In genomic region chr1:120597271-120597670, GRCm38 (mm10) we compare ENCODE assay signal across 12 mouse cellular contexts. TPM values are rescaled to one million over a fixed set of nuclear protein-coding genes. Genes with fewer than 3 reads are reported as not detected.
DNase-seq lines count a peak whose midpoint lies in the region; ATAC-seq and TF ChIP-seq lines count a peak whose summit lies in the region.
"Had no signal": no experiment of that assay in that cellular context is flagged by ENCODE, and none has a peak within 500 bp of the region (broad histone marks: within the 10 kb centered on the region; RNA-seq: fewer than 3 reads in every experiment).

No protein-coding gene starts in this region.

- no peak for DNase-seq in CH12.LX (ENCODE audit: extremely low read depth)
- DNase-seq in embryo, embryonic 10 days (ENCODE audit: low spot score), result peak; percentile 47
- no peak for DNase-seq in hindbrain, embryonic 14.5 days (ENCODE audit: low spot score)
- DNase-seq in midbrain, embryonic 14.5 days, result peak; percentile 45
- no peak for DNase-seq in ovary, postnatal 10 days (ENCODE audit: low spot score)
- no peak for DNase-seq in cerebellum, adult 8-10 months
- no peak for DNase-seq in liver, postnatal 0 days
- DNase-seq: gastrocnemius, postnatal 36 days; kidney, postnatal 14 days; lung, postnatal 10 days had no signal

- no peaks in the 10 kb centered on the region for H3K27me3 ChIP-seq in CH12.LX (replicated peaks)
- peaks cover 97% of the 10 kb centered on the region for H3K27me3 ChIP-seq in hindbrain, embryonic 14.5 days (ENCODE audit: control insufficient read depth, insufficient read depth, low read length)
- H3K27me3 ChIP-seq in midbrain, embryonic 14.5 days (ENCODE audit: control insufficient read depth, insufficient read depth, low read length), result peaks cover 86% of the 10 kb centered on the region
- peaks cover 95% of the 10 kb centered on the region for H3K27me3 ChIP-seq in liver, postnatal 0 days (ENCODE audit: insufficient read depth, low read length)

- in situ Hi-C loops in CH12.LX (cut with MboI; ENCODE audit: low pct_ligation_motif_present, low pct_unique_long_range_greater_than_20kb, low sequenced_read_pairs), result loop anchor here (10.0 to 25.0 kb wide), 3 partner anchors 88 to 815 kb away; no protein-coding TSS in a partner anchor

- H3K27ac ChIP-seq in CH12.LX (ENCODE audit: insufficient read depth, low read depth), result no peak overlapping the region
- 0 out of 2 replicates have a peak overlapping the region, but pooled peaks have one; percentile 26 for H3K27ac ChIP-seq in hindbrain, embryonic 14.5 days
- H3K27ac ChIP-seq in midbrain, embryonic 14.5 days (replicated peaks; ENCODE audit: low read depth, low read length), result peak overlapping the region; percentile 78; the same call in 1 of the 2 replicates
- no peak overlapping the region for H3K27ac ChIP-seq in liver, postnatal 0 days (ENCODE audit: low read depth)

- WGBS in hindbrain, embryonic 14.5 days, result 2% methylated on average over 11 of the region's 11 CpGs
- WGBS in midbrain, embryonic 14.5 days, result 1% methylated on average over 11 of the region's 11 CpGs
- 3% methylated on average over 11 of the region's 11 CpGs for WGBS in liver, postnatal 0 days (ENCODE audit: insufficient replicate concordance)

- TF ChIP-seq CTCF in CH12.LX (conservative IDR thresholded peaks at IDR 0.05 in 1 of 2, IDR thresholded peaks at IDR 0.05 in 1 of 2; ENCODE audit: low read depth in 2 of 2, low read length in 2 of 2), result no peak
- TF ChIP-seq CTCF in liver, postnatal 0 days (IDR thresholded peaks at IDR 0.05; ENCODE audit: low read depth), result no peak

- peaks cover 9 to 45% of the 10 kb centered on the region in 2 experiments; a peak in 3 of 4 replicates for H3K4me1 ChIP-seq in CH12.LX (ENCODE audit: control insufficient read depth in 1 of 2, insufficient read depth in 2 of 2)
- no peaks in the 10 kb centered on the region for H3K4me1 ChIP-seq in hindbrain, embryonic 14.5 days (replicated peaks; ENCODE audit: control insufficient read depth, insufficient read depth, low read length)
- no peaks in the 10 kb centered on the region for H3K4me1 ChIP-seq in midbrain, embryonic 14.5 days (ENCODE audit: control insufficient read depth, insufficient read depth, low read length)
- H3K4me1 ChIP-seq in liver, postnatal 0 days (ENCODE audit: insufficient read depth), result 0 out of 2 replicates have a peak, but pooled peaks cover 3% of the 10 kb centered on the region

- H3K9me3 ChIP-seq in CH12.LX (replicated peaks; ENCODE audit: low read length), result no peaks in the 10 kb centered on the region
- H3K9me3 ChIP-seq in hindbrain, embryonic 14.5 days (ENCODE audit: control insufficient read depth, low read length), result no peaks in the 10 kb centered on the region
- H3K9me3 ChIP-seq in midbrain, embryonic 14.5 days (ENCODE audit: control insufficient read depth, low read length), result no peaks in the 10 kb centered on the region
- no peaks in the 10 kb centered on the region for H3K9me3 ChIP-seq in liver, postnatal 0 days (ENCODE audit: low read length)

- no peak overlapping the region; the same call in 1 of the 2 replicates for H3K4me2 ChIP-seq in CH12.LX (ENCODE audit: insufficient read depth, low read depth, poor library complexity, severe bottlenecking)
- peak overlapping the region; percentile 56 for H3K4me2 ChIP-seq in hindbrain, embryonic 14.5 days (replicated peaks)
- H3K4me2 ChIP-seq in midbrain, embryonic 14.5 days (ENCODE audit: low read length), result peak overlapping the region; percentile 75
- no peak overlapping the region for H3K4me2 ChIP-seq in liver, postnatal 0 days (ENCODE audit: low read depth, low read length)

- no peaks in the 10 kb centered on the region for H3K79me2 ChIP-seq in CH12.LX (replicated peaks; ENCODE audit: control insufficient read depth, extremely low read depth, insufficient read depth, poor library complexity, severe bottlenecking)

- dilution Hi-C loops in CH12.LX (cut with MboI; ENCODE audit: extremely low pct_ligation_motif_present, extremely low pct_unique_long_range_greater_than_20kb, low sequenced_read_pairs), result no loop called here

- H3K4me3 ChIP-seq in CH12.LX (replicated peaks in 1 of 3; ENCODE audit: low read depth in 2 of 3, low read length in 2 of 3, poor library complexity in 1 of 3), result peak overlapping the region in 2 of 3 experiments; percentile 25 to 53
- peak overlapping the region; percentile 26 for H3K4me3 ChIP-seq in hindbrain, embryonic 14.5 days (replicated peaks; ENCODE audit: low read length)
- H3K4me3 ChIP-seq in midbrain, embryonic 14.5 days (replicated peaks; ENCODE audit: low read depth, low read length), result peak overlapping the region; percentile 59
- H3K4me3 ChIP-seq in liver, postnatal 0 days (ENCODE audit: low read depth, low read length), result no peak overlapping the region
- H3K4me3 ChIP-seq: erythroblast, embryonic 14.5 days had no signal

- TF ChIP-seq POLR2A in CH12.LX (IDR thresholded peaks at IDR 0.05; ENCODE audit: low read depth, low read length), result no peak

- no peak for TF ChIP-seq EP300 in CH12.LX (IDR thresholded peaks at IDR 0.05; ENCODE audit: low read length)
- no peak for TF ChIP-seq EP300 in liver, postnatal 0 days (IDR thresholded peaks at IDR 0.05; ENCODE audit: low read depth)

- no peak overlapping the region; the same call in 1 of the 2 replicates for H3K9ac ChIP-seq in CH12.LX (ENCODE audit: insufficient read depth, low read depth)
- H3K9ac ChIP-seq in hindbrain, embryonic 14.5 days, result peak overlapping the region; percentile 48; the same call in 1 of the 2 replicates
- peak overlapping the region; percentile 42; the same call in 1 of the 2 replicates for H3K9ac ChIP-seq in midbrain, embryonic 14.5 days (replicated peaks; ENCODE audit: low read length)
- H3K9ac ChIP-seq in liver, postnatal 0 days (replicated peaks), result no peak overlapping the region

- H3K36me3 ChIP-seq in CH12.LX (replicated peaks in 1 of 2; ENCODE audit: control insufficient read depth in 1 of 2, insufficient read depth in 1 of 2, low read length in 1 of 2), result no peaks in the 10 kb centered on the region
- no peaks in the 10 kb centered on the region for H3K36me3 ChIP-seq in hindbrain, embryonic 14.5 days (replicated peaks; ENCODE audit: control insufficient read depth, insufficient read depth)
- H3K36me3 ChIP-seq in midbrain, embryonic 14.5 days (ENCODE audit: control insufficient read depth, insufficient read depth, low read length), result no peaks in the 10 kb centered on the region
- H3K36me3 ChIP-seq in liver, postnatal 0 days (replicated peaks; ENCODE audit: insufficient read depth, low read length), result no peaks in the 10 kb centered on the region

- ATAC-seq in hindbrain, embryonic 14.5 days (ENCODE audit: low FRiP score), result no peak
- ATAC-seq in midbrain, embryonic 14.5 days (ENCODE audit: low FRiP score, low TSS enrichment), result no peak
- ATAC-seq in liver, postnatal 0 days, result no peak

- no peak for TF ChIP-seq RAD21 in CH12.LX (IDR thresholded peaks at IDR 0.05; ENCODE audit: low read depth, low read length)

TF ChIP-seq in CH12.LX, 34 proteins besides CTCF, POLR2A, EP300 and RAD21:
- TF ChIP-seq TCF12 (IDR thresholded peaks at IDR 0.05; ENCODE audit: low read depth, low read length) (no peak), TBP (conservative IDR thresholded peaks at IDR 0.05; ENCODE audit: low read depth, low read length) (no peak), JUN (IDR thresholded peaks at IDR 0.05; ENCODE audit: insufficient read depth, low read depth, low read length) (no peak), CHD2 (IDR thresholded peaks at IDR 0.05; ENCODE audit: low read length) (no peak), POLR2AphosphoS2 (IDR thresholded peaks at IDR 0.05; ENCODE audit: low read depth, low read length) (no peak), ELF1 (IDR thresholded peaks at IDR 0.05; ENCODE audit: low read depth, low read length) (no peak), IRF4 (IDR thresholded peaks at IDR 0.05; ENCODE audit: low read depth, low read length) (no peak), GABPA (IDR thresholded peaks at IDR 0.05; ENCODE audit: insufficient replicate concordance, low read depth, low read length) (no peak), UBTF (IDR thresholded peaks at IDR 0.05; ENCODE audit: low read depth, low read length) (no peak)

RNA-seq across cellular contexts. Expression of gene En1, which starts 4.9 kb away (rescaled TPM):
- total RNA-seq in CH12.LX (2012; rRNA removed) (not detected in 2 replicates), CH12.LX (2014; rRNA removed) (not detected in 2 replicates)
- not detected in 2 replicates for polyA plus RNA-seq in CH12.LX (2012; ENCODE audit: insufficient read length, low read depth)
- polyA plus RNA-seq in hindbrain, embryonic 14.5 days (2014; fragmentation: Nextera tagmentation; extraction: Ambion mirVana), result 2.7 and 6.2 TPM in 2 replicates
- polyA plus RNA-seq in midbrain, embryonic 14.5 days (2014; fragmentation: Nextera tagmentation; extraction: Ambion mirVana), result 16.8 and 18.3 TPM in 2 replicates
- polyA plus RNA-seq in liver, postnatal 0 days (2015; fragmentation: Nextera tagmentation; extraction: Ambion mirVana), result not detected in 2 replicates
- total RNA-seq: hematopoietic stem cell, adult 5-6 weeks had no signal
- polyA plus RNA-seq: erythroblast, embryonic 14.5 days had no signal

Comparison
In these comparisons a context has a peak if more than half of its experiments do, and no peak if none do; other contexts are left out.
1. DNase-seq: peak in embryo, embryonic 10 days (single experiment) and midbrain, embryonic 14.5 days (single experiment); none in CH12.LX (single experiment), hindbrain, embryonic 14.5 days (single experiment), ovary, postnatal 10 days (single experiment), cerebellum, adult 8-10 months (single experiment) and liver, postnatal 0 days (single experiment).
2. H3K27ac ChIP-seq: peak in hindbrain, embryonic 14.5 days (single experiment) and midbrain, embryonic 14.5 days (single experiment); none in CH12.LX (single experiment) and liver, postnatal 0 days (single experiment).
3. H3K4me2 ChIP-seq: peak in hindbrain, embryonic 14.5 days (single experiment) and midbrain, embryonic 14.5 days (single experiment); none in CH12.LX (single experiment) and liver, postnatal 0 days (single experiment).
4. H3K9ac ChIP-seq: peak in hindbrain, embryonic 14.5 days (single experiment) and midbrain, embryonic 14.5 days (single experiment); none in CH12.LX (single experiment) and liver, postnatal 0 days (single experiment).